Mouse (Mus musculus) bone marrow, adult 2 months (tissue): Measurements from ENCODE around the gene March1. TPM values are rescaled to one million over a fixed set of nuclear protein-coding genes. Genes with fewer than 3 reads are reported as not detected.

Experiments used
- H3K27ac ChIP-seq: fragments of 200-500 bp; 2 replicates; pipeline ENCODE4 v1.5.1; 2012; ENCODE audit warnings: low read depth, mild to moderate bottlenecking, control low read depth, inconsistent platforms, low read length; ENCODE audit not compliant: control insufficient read depth, poor library complexity, insufficient read depth
- H3K4me1 ChIP-seq: fragments of 200-500 bp; 2 replicates; pipeline ENCODE4 v1.6.1; 2011; ENCODE audit warnings: low read length; ENCODE audit not compliant: control insufficient read depth, insufficient read depth
- H3K4me3 ChIP-seq: fragments of 200-500 bp; replicated peaks from 2 replicates; pipeline ENCODE3; 2011; ENCODE audit warnings: mild to moderate bottlenecking, low read depth, low read length, control low read depth; ENCODE audit not compliant: control insufficient read depth
- CTCF ChIP-seq: fragments of 200-500 bp; IDR thresholded peaks from 2 replicates; pipeline ENCODE4 v1.5.1; 2011; ENCODE audit warnings: low read length, control low read depth; ENCODE audit not compliant: control insufficient read depth, insufficient read depth
- POLR2A ChIP-seq: fragments of 200-500 bp; IDR thresholded peaks from 2 replicates; pipeline ENCODE4 v1.6.1; 2011; ENCODE audit warnings: low read depth, mild to moderate bottlenecking, control low read depth, low read length, borderline replicate concordance; ENCODE audit not compliant: control insufficient read depth
- whole genome bisulfite sequencing: fragments of 180-500 bp; shearing (Covaris S2); methylation state at CpG from one replicate; pipeline ENCODE4 v1.1.7; 2018; 5-methylcytosine and 5-hydroxymethylcytosine counted together
- polyA plus RNA-seq: library from polyadenylated mRNA; stranded (reverse); fragments of >200 nt; gene quantifications from 2 replicates; pipeline ENCODE4 v1.2.4, GENCODE M21; 2011; ENCODE audit warnings: low replicate concordance; ENCODE audit not compliant: missing spikeins, insufficient read depth, insufficient read length

Gene March1
- polyA plus RNA-seq, 1 experiment = 9.8 TPM

GRCm38 (mm10) chr8:66098148-66098547 lies 480.4 kb downstream of the March1 start:
- TF ChIP-seq POLR2A = no peak
- no peak for TF ChIP-seq CTCF
- Histone ChIP-seq H3K27ac (no peak overlapping the region), H3K4me3 (no peak overlapping the region), H3K4me1 (no peaks in the 10 kb centered on the region)
- WGBS = 73% methylated on average over 1 of the region's 1 CpGs

- Histone ChIP-seq H3K4me3 (no peak overlapping the region), H3K4me1 (no peaks in the 10 kb centered on the region), H3K27ac (no peak overlapping the region)
- WGBS = 70% methylated on average over 2 of the region's 2 CpGs
- TF ChIP-seq CTCF = no peak
- no peak for TF ChIP-seq POLR2A
Measured at GRCm38 (mm10) chr8:66119294-66119693, 501.6 kb downstream of the March1 start.

GRCm38 (mm10) chr8:66159648-66160047 lies 541.9 kb downstream of the March1 start:
- Histone ChIP-seq H3K4me1 (no peaks in the 10 kb centered on the region), H3K27ac (no peak overlapping the region), H3K4me3 (no peak overlapping the region)
- TF ChIP-seq POLR2A = no peak
- TF ChIP-seq CTCF = no peak
- 76% methylated on average over 1 of the region's 1 CpGs for WGBS

- WGBS = 78% methylated on average over 1 of the region's 1 CpGs
- H3K4me1 ChIP-seq = no peaks in the 10 kb centered on the region
- no peak for TF ChIP-seq CTCF
- TF ChIP-seq POLR2A = no peak
- H3K27ac ChIP-seq = no peak overlapping the region
- no peak overlapping the region for H3K4me3 ChIP-seq
Measured at GRCm38 (mm10) chr8:66166835-66167234, 549.1 kb downstream of the March1 start.

GRCm38 (mm10) chr8:66167405-66168173 lies 549.9 kb downstream of the March1 start:
- WGBS = 74% methylated on average over 2 of the region's 2 CpGs
- Histone ChIP-seq H3K27ac (no peak overlapping the region), H3K4me1 (no peaks in the 10 kb centered on the region), H3K4me3 (no peak overlapping the region)
- no peak for TF ChIP-seq POLR2A
- TF ChIP-seq CTCF = no peak

GRCm38 (mm10) chr8:66179336-66179735 lies 561.6 kb downstream of the March1 start:
- TF ChIP-seq CTCF (no peak), POLR2A (no peak)
- H3K27ac ChIP-seq = no peak overlapping the region
- no peaks in the 10 kb centered on the region for H3K4me1 ChIP-seq
- no peak overlapping the region for H3K4me3 ChIP-seq
- WGBS = 75% methylated on average over 1 of the region's 1 CpGs

- no peaks in the 10 kb centered on the region for H3K4me1 ChIP-seq
- no peak for TF ChIP-seq POLR2A
- no peak for TF ChIP-seq CTCF
- WGBS = 73% methylated on average over 4 of the region's 4 CpGs
- H3K27ac ChIP-seq = no peak overlapping the region
- H3K4me3 ChIP-seq = no peak overlapping the region
Measured at GRCm38 (mm10) chr8:66181265-66181664, 563.6 kb downstream of the March1 start.

GRCm38 (mm10) chr8:66182257-66182656 lies 564.6 kb downstream of the March1 start:
- no peak overlapping the region for H3K4me3 ChIP-seq
- TF ChIP-seq CTCF (no peak), POLR2A (no peak)
- WGBS = 55% methylated on average over 3 of the region's 3 CpGs
- H3K27ac ChIP-seq = no peak overlapping the region
- no peaks in the 10 kb centered on the region for H3K4me1 ChIP-seq
